Mouse (Mus musculus) frontal cortex, adult (tissue): ENCODE measurements around the gene Sppl2b.

ENCODE experiments used
- ATAC-seq: cut with Nextera tagmentation; 2 replicates; pipeline ENCODE4 v1.9.2; 2017; ENCODE audit warnings: mild to moderate bottlenecking, moderate library complexity, mixed read lengths; ENCODE audit not compliant: low TSS enrichment

Gene Sppl2b

DNA sequence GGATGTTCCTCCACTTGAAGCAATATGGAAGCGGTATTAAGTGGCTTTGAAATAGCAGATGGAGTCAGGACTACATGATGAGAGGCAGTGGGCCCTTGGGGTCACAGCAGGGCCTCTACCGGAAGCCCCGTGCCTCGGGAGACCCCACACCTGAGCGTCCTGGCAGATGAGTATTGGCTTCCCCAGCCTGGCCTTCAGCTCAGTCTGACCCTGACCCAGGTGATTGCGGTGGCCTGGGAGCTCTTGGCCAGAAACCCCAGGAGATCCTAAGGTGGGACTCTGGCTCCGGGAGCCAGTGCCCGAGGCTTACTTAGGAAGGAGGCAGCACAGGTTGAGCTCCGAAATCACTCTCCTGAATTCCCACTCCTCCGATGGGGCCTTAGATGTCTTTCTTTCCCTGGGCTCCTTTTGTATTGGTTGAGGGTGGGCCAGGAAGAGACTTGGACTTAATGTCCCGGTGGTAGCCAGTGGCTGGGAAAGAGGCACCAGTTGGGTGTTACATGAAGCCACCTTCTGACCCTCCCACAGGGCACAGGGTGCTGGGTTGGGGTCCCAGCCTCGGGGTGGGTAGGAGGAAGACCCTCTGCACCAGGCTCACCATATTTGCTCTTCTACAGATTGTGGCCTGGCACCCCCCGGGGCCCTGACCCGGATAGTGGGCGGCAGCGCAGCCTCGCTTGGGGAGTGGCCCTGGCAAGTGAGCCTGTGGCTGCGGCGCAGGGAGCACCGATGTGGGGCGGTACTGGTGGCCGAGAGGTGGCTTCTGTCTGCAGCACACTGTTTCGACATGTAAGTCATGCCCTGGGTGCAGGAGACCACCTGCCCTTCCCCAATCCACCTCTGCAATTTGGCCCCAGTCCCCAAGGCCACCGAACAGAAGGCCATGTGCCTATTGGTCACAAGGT lies 41.8 kb downstream of the Sppl2b start:
- ATAC-seq: no peak

DNA sequence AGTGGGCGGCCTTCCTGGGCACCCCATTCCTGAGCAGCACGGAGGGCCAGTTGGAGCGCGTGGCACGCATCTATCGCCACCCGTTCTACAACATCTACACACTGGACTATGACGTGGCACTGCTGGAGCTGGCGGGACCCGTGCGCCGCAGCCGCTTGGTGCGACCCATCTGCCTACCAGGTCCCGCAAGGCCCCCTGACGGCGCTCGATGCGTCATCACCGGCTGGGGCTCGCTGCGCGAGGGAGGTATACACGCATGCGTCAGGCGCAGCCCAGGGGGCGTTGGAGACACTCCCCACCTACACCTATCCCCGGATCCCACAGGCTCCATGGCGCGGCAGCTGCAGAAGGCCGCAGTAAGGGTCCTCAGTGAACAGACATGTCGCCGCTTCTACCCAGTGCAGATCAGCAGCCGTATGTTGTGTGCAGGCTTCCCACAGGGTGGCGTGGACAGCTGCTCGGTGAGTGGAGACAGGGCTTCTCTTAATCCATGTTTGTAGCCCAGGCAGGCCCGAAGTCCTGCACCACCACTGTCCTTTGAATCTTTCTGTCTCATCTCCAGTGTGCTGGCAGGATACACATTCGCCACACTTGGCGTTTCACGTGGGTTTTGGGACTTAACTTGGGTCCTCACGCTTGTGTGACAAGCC lies 42.9 kb downstream of the Sppl2b start:
- ATAC-seq: peak; percentile 50

DNA sequence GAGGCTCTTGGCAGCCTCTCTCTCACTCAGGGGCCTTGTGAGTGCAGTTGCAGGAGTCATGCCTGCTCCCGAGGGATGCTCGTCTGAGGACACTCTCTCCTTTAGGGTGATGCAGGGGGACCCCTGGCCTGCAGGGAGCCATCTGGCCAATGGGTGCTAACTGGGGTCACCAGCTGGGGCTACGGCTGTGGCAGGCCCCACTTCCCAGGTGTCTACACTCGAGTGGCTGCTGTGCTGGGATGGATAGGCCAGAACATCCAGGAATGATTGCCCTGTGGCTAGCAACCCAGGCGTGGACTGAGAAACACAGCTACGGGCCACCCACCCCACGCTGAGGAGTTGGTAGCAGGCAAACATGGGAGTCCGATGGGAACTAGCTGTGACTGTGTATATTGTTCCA lies 44.0 kb downstream of the Sppl2b start:
- ATAC-seq: no peak

DNA sequence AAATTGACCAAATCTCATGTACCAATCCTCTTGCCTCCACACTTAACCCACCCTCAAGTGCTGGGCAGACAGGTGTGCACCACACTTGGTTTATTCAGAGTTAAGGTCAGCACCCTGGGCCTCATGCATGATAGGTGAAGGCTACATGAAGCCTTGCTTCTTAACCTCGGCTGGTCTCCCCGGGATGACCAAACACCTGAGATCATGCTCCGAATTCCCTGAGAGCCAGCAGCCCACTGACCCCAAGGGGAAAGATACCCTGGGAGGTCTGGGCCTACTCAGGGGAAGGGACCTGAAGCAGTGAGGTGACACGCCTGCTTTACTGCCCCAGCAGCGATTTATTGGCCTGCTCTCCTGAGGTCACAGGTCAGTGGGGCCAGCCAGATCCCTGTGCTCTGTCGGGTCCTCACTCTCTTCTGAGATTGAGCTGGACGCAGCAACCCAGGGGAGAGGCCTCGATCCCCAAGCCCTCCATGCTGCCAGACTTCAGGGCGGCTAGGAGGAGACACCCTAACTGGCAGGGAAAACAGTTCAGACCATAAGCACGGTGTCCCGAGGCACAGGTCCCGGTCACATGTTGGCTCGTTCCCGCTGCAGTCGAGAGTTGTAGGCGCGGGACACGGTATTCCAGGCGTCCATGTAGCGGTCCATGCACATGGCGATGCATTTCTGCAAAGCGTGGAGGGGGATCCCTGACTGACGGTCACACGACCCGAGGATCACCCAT lies 44.7 kb downstream of the Sppl2b start:
- no peak for ATAC-seq

DNA sequence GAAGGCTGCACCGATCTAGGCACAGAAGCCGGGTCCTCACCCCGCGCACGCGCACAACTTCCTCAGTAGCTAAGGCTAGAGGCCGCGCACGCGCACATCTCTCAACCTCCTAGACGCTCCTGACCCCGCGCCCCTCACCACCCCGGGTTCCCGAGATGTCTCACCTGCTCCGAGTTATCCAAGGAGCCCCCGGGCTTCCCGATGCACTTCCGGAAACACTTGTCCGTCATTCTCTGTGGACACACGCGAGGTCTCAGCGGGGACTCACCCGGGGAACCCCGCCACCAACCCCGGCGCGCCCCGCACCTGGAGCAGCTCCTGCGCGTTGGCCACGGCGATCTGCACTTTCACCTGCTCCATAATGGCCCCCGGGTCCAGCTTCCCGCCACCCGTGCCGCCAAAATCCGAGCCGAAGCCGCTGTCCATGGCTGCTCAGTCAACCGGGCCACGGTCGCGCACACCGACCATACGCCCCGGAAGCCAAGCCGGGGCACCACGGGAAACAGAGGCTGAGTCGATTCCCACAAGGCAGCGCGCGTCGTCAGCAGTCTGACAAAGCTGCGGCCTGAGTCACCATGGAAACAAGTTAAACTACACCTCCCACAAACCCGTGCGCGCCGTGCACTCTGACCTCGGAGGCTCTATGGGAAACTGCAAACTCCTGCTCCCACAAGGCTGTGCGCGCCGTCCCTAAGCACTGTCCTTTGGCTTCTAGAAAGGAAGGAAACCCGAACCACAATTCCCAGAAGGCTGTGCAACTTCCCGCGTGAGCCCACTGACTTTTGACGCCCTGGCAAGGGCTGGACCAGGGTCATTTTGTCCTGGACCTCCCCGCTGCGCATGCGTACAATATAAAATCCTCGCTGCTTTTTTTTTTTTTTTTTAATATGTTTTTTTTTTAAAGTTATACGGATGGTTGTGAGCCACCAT lies 45.5 kb downstream of the Sppl2b start, which contains the start of gene Timm13:
TSS of gene Timm13 (minus strand) at position 652 of the 930 bp plus-strand sequence.
- peak; percentile 86 for ATAC-seq

DNA sequence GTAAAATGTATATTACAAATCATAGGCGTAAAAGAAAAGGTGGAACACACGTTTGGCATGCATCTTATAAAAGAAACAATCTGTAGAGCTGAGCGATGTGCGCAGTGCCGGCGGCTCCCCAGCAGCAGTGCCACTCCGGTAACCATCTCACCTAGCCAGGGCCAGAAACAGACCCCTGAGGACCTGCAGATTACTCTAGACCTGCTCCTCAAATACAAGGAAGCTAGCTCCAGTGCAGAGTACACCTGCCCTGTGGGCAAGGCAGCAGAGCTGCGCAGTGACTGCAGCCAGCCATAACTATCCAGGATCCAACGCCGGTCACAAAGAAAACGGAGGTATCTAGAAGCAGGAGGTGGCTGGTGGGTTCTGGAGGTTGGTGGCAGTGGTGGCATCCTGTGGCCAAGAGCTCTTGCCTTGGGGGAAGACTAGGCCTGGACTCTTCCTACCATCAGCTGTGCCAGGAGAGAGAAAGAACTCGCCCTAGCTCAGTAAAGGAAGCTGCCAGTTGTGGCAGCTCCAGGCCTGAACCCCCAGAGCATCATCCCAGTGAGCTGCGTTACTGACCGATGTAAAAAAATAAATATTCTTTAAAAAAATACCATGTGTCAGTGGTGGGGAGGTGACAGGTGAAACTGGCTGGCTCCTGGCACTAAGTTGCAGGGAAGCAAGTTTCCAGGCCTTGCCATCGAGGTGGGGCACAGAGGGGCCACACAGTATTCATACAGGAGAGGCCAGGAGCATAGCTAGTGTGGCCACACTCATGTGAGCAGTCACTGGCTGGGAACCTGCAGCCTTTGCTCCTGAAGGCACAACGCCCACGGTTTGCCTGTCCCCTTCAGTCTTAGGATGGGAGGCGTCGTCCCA lies 46.6 kb downstream of the Sppl2b start:
- no peak for ATAC-seq

DNA sequence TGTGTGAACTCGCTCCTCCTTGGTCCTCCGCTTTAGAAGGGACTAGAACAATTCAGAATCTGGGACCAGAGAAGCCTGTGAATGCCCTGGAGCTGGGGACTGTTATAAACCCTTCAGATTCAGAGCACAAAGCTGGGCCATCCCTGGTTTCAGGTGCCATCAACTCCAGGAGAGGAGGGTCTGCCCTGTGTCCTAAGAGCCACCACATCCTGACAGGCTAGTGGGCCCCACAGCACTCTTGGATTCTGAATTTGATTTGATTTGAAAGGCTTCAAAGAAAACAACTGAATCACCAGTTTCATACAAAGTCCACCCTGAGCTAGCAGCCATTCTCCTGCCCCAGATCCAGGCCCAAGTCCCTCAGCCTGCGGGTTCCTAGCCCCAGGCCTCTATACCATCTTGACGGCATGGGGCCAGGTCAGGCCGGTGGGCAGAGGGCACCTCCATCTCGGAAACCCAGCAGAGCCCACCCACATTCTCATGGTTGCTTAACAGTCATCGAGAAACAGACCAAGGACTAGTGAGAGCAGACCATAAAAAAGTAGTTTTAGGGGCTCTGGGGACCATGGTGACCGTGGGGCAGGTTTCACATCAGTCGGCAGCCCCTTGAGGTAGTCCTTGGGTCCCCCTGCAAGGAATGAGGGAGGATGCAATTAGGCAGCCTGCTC lies 47.3 kb downstream of the Sppl2b start:
- ATAC-seq: no peak

DNA sequence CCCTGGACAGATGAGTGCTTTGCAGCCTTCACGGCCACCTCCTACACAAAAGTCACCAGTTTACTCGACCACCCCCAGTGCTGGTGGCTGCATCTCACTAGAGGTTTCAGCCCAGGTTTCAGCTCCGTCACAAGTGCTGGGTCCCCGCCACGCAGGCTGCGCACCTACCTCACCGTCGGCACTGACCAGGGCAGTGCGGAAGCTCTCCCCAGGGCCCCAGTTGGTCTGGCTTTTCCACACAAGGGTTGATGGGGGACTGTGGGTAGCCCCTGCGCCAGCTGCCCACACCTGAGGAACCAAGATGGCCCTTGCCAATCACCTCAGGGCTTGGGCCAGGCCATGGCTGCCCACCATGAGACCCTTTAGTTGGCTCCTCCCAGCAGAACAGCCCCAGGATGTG lies 48.2 kb downstream of the Sppl2b start:
- no peak for ATAC-seq

DNA sequence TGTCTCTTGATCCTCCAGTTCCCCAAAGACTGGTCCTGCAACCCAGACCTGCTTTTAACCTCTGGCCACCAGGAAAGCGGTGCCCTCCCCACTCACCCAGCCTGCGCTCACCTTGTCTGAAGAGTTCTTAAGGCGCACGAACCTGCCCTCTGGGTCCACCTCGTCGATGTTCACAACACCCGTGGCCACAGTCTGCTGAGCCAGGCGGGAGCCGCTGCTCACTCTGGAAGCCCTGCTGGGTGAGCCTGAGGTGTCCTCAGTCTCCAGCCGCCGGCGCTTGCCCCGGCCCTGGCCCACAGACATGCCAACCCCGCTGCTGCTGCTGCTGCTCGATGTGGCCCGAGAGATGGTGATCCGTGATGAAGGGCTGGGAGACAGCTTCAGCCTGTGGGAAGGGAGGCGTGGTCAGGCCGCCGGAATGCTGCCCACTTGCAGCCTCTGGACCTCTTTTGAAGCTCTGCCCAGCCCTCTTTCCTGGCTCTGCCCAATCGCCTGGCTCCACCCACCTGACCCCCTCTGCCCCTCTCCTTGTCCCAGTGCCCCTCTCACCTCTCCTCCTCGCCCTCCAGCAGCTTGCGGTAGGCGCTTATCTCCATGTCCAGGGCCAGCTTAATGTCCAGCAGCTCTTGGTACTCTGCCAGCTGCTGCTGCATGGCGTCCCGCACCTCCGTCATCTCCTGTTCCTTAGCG lies 49.1 kb downstream of the Sppl2b start:
- no peak for ATAC-seq

DNA sequence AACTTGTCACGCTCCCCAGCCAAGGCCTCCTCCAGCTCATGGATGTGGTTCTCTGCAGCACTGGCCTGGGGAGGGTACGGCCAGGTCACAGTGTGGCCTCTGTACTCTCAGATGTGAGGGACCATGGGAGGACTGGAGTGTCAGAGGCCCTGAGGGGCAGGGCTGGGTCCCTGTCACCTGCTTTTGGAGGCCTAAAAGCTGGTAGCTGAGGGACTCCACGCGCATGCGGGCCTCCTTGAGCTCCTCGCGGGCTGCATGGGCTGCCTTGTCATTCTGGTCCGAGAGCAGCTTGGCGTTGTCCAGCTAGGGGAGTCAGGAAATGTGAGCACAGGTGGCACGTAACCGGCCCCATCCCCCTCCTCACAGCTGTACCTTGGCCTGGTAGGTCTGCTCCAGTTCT lies 49.6 kb downstream of the Sppl2b start:
- ATAC-seq: no peak

DNA sequence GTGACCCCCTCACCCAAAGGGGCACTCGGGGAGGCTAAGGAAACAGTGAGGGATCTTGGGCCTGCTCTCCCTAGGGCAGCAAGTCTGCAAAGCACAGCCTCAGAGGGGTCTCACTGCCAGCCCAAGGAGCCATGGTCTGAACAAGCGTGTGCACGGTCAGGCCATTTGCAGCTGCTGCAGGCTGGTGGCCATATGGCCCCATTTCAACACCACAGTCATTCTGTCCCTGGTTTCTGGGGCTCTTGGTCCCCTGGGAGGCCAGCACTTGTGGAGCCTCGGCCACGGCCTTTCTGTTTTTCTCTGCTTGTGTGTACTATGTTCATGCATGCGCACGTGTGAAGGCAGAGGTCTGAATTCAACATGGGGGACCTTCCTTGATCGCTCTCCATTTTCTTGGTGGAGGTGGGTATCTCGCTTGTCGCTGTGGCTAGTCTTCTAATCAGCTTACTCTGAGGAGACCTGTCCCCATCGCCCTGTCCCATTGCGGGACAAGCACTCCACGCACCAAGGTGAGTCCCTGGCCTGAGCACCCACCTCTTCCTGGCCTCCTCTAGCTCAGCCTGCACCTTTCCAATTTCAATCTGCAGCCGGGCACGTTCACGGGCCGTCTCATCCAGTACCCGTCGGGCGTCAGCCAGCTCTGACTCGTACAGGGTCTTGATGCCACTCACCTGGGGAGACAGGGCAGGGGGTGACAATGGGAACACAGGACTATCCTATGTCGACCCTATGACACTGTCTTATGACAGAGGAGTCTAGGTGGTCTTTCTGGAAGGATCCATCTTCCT lies 54.5 kb downstream of the Sppl2b start:
- no peak for ATAC-seq

DNA sequence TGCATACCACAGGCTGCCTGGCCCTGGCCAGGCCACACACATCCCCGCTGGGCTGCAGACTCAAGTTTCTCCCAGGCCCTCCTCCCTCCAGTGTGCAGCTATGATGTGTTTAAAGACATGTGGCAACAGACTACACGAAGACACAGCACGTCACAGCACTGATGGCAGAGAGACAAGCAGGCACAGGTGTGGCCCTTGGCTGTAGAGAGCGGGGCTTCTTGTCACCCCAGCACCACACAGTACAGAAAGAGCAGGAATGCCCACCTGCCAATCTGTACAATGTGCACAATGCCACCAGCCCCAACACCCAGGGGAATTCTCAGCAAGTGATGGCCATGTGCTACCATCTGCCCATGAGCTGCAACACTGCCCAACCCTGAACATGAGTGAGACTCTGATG lies 56.3 kb downstream of the Sppl2b start:
- no peak for ATAC-seq

DNA sequence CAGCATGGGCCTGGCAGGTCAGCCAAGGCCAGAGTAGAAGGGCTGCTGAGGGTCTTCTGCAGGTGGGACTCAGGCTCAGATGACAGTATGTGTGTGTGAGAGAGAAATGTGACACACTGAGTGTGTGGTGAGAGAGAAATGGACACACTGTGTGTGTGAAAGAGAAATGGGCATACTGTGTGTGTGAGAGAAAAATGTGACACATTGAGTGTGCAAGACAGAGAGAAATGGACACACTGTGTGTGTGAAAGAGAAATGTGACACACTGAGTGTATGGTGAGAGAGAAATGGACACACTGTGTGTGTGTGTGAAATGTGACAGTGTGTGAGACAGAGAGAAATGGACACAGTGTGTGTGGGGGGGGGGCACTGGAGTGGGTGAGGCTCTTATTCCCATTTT lies 56.8 kb downstream of the Sppl2b start:
- no peak for ATAC-seq

DNA sequence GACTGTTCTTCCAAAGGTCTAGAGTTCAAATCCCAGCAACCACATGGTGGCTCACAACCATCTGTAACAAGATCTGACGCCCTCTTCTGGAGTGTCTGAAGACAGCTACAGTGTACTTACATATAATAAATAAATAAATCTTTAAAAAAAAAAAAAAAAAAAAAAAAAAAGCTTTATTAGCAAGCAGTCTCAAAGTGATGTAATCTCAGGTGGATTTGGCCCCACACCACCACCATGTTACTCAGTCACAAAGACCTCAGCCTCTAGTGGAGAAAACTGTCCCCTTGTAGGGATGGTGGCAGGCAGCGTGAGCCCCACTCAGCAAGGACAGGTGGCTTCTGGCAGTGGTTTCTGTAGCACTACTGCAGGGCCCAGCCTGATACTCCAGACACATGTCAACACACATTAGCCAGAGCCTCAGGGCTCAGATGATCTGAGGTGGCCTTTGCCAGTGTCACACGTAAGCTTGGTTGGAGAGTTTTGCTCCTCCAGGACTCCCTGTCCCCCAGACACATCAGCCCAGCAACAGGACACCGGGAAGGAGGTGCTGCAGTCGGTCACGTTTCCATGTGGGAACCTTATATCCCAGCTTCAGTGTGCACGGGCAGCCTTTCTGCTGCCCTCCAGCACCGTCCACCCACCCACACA lies 58.4 kb downstream of the Sppl2b start:
- no peak for ATAC-seq

DNA sequence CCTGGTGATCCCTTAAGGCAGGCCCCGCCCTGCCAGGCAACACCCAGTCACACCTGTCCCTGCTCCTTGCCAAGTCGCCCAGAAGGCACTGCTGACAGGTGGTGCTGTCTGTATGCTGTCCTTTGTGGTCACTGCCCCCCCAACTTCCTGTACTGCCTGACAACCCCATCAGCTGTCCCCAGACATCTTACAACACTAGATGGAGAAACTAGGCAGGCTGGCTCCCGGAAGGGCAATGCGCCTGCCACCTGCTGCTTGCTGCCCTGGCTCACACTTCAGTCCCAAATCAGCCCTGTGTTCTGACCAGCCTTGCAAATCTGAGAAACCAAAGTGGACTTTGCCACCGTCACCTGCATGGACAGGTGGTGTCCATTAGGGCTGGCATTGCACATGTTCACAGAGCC lies 59.2 kb downstream of the Sppl2b start:
- ATAC-seq: no peak

DNA sequence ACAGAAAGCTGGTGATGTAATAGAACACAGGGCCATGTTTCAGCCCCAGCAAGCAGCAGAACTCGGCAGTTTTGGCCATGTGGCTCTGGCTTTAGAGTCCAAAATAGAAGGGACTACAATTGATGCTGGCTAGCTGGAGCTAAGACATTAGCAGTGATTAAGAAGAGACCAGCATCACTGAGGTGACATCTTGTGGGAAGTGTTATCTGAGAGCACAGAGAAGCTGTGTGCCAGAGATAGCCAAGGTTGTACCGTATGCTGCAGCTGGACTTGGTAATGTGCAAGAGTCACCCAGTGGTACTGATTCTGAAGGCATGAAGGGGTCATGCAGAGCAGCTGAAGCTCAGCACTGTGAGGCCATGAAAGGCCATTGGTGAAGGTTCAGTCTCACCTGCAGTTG lies 60.2 kb downstream of the Sppl2b start:
- no peak for ATAC-seq

DNA sequence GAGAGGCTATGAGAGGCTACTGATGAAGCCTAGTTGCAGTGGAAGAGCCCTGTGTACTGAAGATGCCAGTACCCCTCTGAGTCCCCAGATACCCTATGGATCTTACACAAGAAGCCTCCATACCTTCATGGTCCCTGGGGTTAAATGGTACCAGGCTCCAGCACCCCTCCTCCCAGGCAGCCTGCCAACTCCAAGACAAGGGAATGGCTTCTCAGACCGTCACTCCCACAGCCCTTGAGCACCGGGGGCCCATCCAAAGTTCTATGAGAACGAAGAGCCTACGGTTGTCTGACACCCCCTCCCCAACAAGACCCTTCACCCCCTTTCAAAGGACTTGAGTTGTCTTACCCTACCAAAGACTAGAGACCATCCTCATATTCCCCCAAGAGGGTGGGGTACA lies 60.7 kb downstream of the Sppl2b start:
- ATAC-seq: no peak

DNA sequence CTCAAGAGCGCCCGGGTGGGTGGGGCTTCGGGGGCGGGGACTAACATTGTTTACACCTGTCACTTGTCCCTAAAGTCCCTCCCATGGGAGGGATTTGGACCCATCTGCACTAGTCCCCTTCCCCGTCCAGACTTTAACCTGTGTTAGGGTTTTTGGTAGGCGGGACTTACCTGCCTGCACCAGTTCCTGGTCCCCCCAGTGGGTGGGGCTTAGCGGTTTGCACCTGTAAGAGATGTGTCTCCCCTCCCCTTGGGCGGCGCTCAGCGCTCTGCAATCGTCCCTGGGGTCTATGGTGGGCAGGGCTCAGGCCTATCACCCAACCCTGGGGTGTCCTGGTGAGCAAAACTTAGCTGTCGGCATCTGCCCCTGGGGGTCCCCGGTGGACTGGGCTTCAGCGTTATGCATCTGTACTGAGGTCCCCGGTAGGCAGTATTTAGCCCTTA lies 62.3 kb downstream of the Sppl2b start:
- peak; percentile 1; the same call in 1 of the 2 replicates for ATAC-seq
